In the genomic region with DNA sequence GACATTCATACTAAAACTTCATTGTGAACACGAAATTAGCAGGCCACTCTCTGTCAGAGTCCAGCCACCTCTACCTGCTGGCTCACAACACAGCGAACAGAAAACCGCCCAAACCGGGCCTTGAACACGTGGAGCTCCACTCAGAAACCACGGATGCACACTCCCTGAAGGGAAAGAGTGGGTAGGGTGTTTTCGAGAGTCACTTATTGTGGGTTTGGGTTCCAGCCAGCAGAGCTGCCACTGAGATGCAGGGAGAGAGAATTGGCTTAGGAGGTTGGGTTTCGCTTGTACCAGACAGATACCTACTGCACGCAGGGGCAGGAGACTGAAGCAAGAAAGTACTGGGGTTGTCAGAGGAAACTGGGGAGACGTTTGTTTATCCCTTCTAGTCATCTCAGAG, we compare ENCODE assay signal across 14 mouse cellular contexts. TPM values are rescaled to one million over a fixed set of nuclear protein-coding genes. Genes with fewer than 3 reads are reported as not detected.
DNase-seq lines count a peak whose midpoint lies in the region; ATAC-seq and TF ChIP-seq lines count a peak whose summit lies in the region.
"Had no signal": no experiment of that assay in that cellular context is flagged by ENCODE, and none has a peak within 500 bp of the region (broad histone marks: within the 10 kb centered on the region; RNA-seq: fewer than 3 reads in every experiment).

No protein-coding gene starts in this region.

- TF ChIP-seq POLR2A in liver, adult 2 months (IDR thresholded peaks at IDR 0.05; ENCODE audit: extremely low read depth, insufficient read depth, low read length), result no peak

- H3K27me3 ChIP-seq in heart, embryonic 14.5 days (ENCODE audit: control insufficient read depth, insufficient read depth, low read length), result no peaks in the 10 kb centered on the region
- no peaks in the 10 kb centered on the region for H3K27me3 ChIP-seq in liver, adult 2 months (ENCODE audit: control insufficient read depth, insufficient read depth, low read length)
- 0 out of 2 replicates have a peak, but pooled peaks cover 8% of the 10 kb centered on the region for H3K27me3 ChIP-seq in liver, embryonic 12.5 days (replicated peaks)
- H3K27me3 ChIP-seq in embryonic facial prominence, embryonic 13.5 days, result no peaks in the 10 kb centered on the region
- no peaks in the 10 kb centered on the region for H3K27me3 ChIP-seq in midbrain, embryonic 11.5 days (ENCODE audit: control insufficient read depth, insufficient read depth, low read length)
- H3K27me3 ChIP-seq: forebrain, embryonic 12.5 days; Patski had no signal

- no peak for ATAC-seq in heart, embryonic 14.5 days (ENCODE audit: insufficient number of reproducible peaks, insufficient read depth, low FRiP score, low read depth)
- ATAC-seq in liver, embryonic 12.5 days, result no peak
- no peak for ATAC-seq in embryonic facial prominence, embryonic 13.5 days (ENCODE audit: insufficient number of reproducible peaks, insufficient read depth, low FRiP score, low TSS enrichment, low read depth)
- no peak for ATAC-seq in midbrain, embryonic 11.5 days (ENCODE audit: low FRiP score)

- peak overlapping the region; percentile 17; the same call in 1 of the 2 replicates for H3K9ac ChIP-seq in heart, embryonic 14.5 days (ENCODE audit: low read length)
- H3K9ac ChIP-seq in liver, adult 2 months (ENCODE audit: low read depth, low read length), result no peak overlapping the region; the same call in 1 of the 2 replicates
- H3K9ac ChIP-seq in liver, embryonic 12.5 days, result no peak overlapping the region
- no peak overlapping the region for H3K9ac ChIP-seq in embryonic facial prominence, embryonic 13.5 days
- H3K9ac ChIP-seq in midbrain, embryonic 11.5 days (ENCODE audit: low read length), result no peak overlapping the region
- H3K9ac ChIP-seq: forebrain, embryonic 12.5 days had no signal

- peaks cover 15% of the 10 kb centered on the region for H3K36me3 ChIP-seq in heart, embryonic 14.5 days (ENCODE audit: control insufficient read depth, insufficient read depth, low read length)
- no peaks in the 10 kb centered on the region for H3K36me3 ChIP-seq in liver, adult 2 months (ENCODE audit: control insufficient read depth, insufficient read depth, low read length)
- H3K36me3 ChIP-seq in liver, embryonic 12.5 days, result peaks cover 6% of the 10 kb centered on the region; the same call in 1 of the 2 replicates
- H3K36me3 ChIP-seq in embryonic facial prominence, embryonic 13.5 days, result peaks cover 4% of the 10 kb centered on the region; the same call in 1 of the 2 replicates
- no peaks in the 10 kb centered on the region for H3K36me3 ChIP-seq in midbrain, embryonic 11.5 days (ENCODE audit: control insufficient read depth, insufficient read depth, low read length)
- H3K36me3 ChIP-seq: forebrain, embryonic 12.5 days had no signal

- peaks cover 16% of the 10 kb centered on the region; the same call in 1 of the 2 replicates for H3K79me2 ChIP-seq in liver, adult 2 months (ENCODE audit: control insufficient read depth, insufficient read depth, low read length)

- H3K4me1 ChIP-seq in heart, embryonic 14.5 days (ENCODE audit: control insufficient read depth in 2 of 2, insufficient read depth in 2 of 2, low read length in 2 of 2), result peaks cover 76 to 97% of the 10 kb centered on the region in 2 experiments
- peaks cover 12% of the 10 kb centered on the region for H3K4me1 ChIP-seq in liver, adult 2 months (ENCODE audit: control insufficient read depth, insufficient read depth, low read length)
- peaks cover 54% of the 10 kb centered on the region for H3K4me1 ChIP-seq in liver, embryonic 12.5 days
- H3K4me1 ChIP-seq in embryonic facial prominence, embryonic 13.5 days, result peaks cover 93% of the 10 kb centered on the region
- peaks cover 9% of the 10 kb centered on the region for H3K4me1 ChIP-seq in midbrain, embryonic 11.5 days (ENCODE audit: control insufficient read depth, insufficient read depth, low read length)

- H3K27ac ChIP-seq in heart, embryonic 14.5 days (replicated peaks in 1 of 2; ENCODE audit: control insufficient read depth in 1 of 2, insufficient read depth in 1 of 2, low read depth in 2 of 2, low read length in 2 of 2), result peak overlapping the region; percentile 65 to 96
- H3K27ac ChIP-seq in liver, adult 2 months (replicated peaks; ENCODE audit: insufficient read depth, low read depth, low read length), result peak overlapping the region; percentile 63
- no peak overlapping the region for H3K27ac ChIP-seq in liver, embryonic 12.5 days
- H3K27ac ChIP-seq in embryonic facial prominence, embryonic 13.5 days, result peak overlapping the region; percentile 76
- H3K27ac ChIP-seq in midbrain, embryonic 11.5 days (ENCODE audit: low read depth, low read length), result no peak overlapping the region
- H3K27ac ChIP-seq: hindbrain, postnatal 0 days had no signal

- H3K4me2 ChIP-seq in heart, embryonic 14.5 days (ENCODE audit: low read length), result peak overlapping the region; percentile 49
- no peak overlapping the region for H3K4me2 ChIP-seq in liver, embryonic 12.5 days
- H3K4me2 ChIP-seq in embryonic facial prominence, embryonic 13.5 days, result no peak overlapping the region
- H3K4me2 ChIP-seq in midbrain, embryonic 11.5 days, result no peak overlapping the region
- H3K4me2 ChIP-seq: forebrain, embryonic 12.5 days had no signal

- 67% methylated on average over 10 of the region's 10 CpGs for WGBS in heart, embryonic 14.5 days
- 76% methylated on average over 10 of the region's 10 CpGs for WGBS in liver, adult 2 months
- WGBS in liver, embryonic 12.5 days (ENCODE audit: insufficient replicate concordance), result 72% methylated on average over 10 of the region's 10 CpGs
- 60% methylated on average over 10 of the region's 10 CpGs for WGBS in embryonic facial prominence, embryonic 13.5 days
- 88% methylated on average over 10 of the region's 10 CpGs for WGBS in midbrain, embryonic 11.5 days

- no peak overlapping the region for H3K4me3 ChIP-seq in heart, embryonic 14.5 days (ENCODE audit: control insufficient read depth in 1 of 2, insufficient read depth in 1 of 2, low read depth in 1 of 2, low read length in 2 of 2)
- no peak overlapping the region for H3K4me3 ChIP-seq in liver, adult 2 months (ENCODE audit: insufficient read depth, low read depth, low read length)
- no peak overlapping the region for H3K4me3 ChIP-seq in liver, embryonic 12.5 days
- no peak overlapping the region for H3K4me3 ChIP-seq in embryonic facial prominence, embryonic 13.5 days
- no peak overlapping the region for H3K4me3 ChIP-seq in midbrain, embryonic 11.5 days (ENCODE audit: low read depth, low read length)
- H3K4me3 ChIP-seq: forebrain, embryonic 12.5 days had no signal

- H3K9me3 ChIP-seq in heart, embryonic 14.5 days (ENCODE audit: control insufficient read depth, low read length), result no peaks in the 10 kb centered on the region
- no peaks in the 10 kb centered on the region for H3K9me3 ChIP-seq in liver, embryonic 12.5 days (replicated peaks)
- no peaks in the 10 kb centered on the region for H3K9me3 ChIP-seq in embryonic facial prominence, embryonic 13.5 days
- H3K9me3 ChIP-seq in midbrain, embryonic 11.5 days (ENCODE audit: control insufficient read depth, low read length), result no peaks in the 10 kb centered on the region
- H3K9me3 ChIP-seq: forebrain, embryonic 12.5 days had no signal

- TF ChIP-seq CTCF in liver, adult 2 months (IDR thresholded peaks at IDR 0.05; ENCODE audit: low read depth, low read length), result no peak

- DNase-seq in heart, adult 11 months, result no peak
- DNase-seq in liver, adult 2 months (ENCODE audit: extremely low read depth, low read depth, low spot score), result no peak
- peak; percentile 61 for DNase-seq in lung, postnatal 36 days
- DNase-seq in midbrain, embryonic 11.5 days (ENCODE audit: low spot score, missing footprints), result no peak
- DNase-seq in cerebellum, postnatal 25 days, result no peak
- DNase-seq: adrenal gland, adult 8-10 months; left cerebral cortex, postnatal 4 days; right cerebral cortex, postnatal 25 days had no signal

RNA-seq across cellular contexts. Expression of a gene that starts 52.4 kb away (rescaled TPM):
- 18.7 and 30.8 TPM in 2 replicates for polyA plus RNA-seq in heart, embryonic 14.5 days (2014; fragmentation: Nextera tagmentation; extraction: Ambion mirVana)
- 4.1 and 6.0 TPM in 2 replicates for total RNA-seq in liver, adult 2 months (2014; rRNA removed)
- 11.4 and 12.6 TPM in 2 replicates for polyA plus RNA-seq in liver, adult 2 months (2012; rRNA removed)
- 11.7 and 12.9 TPM in 2 replicates for polyA plus RNA-seq in liver, embryonic 12.5 days (2016; fragmentation: Nextera tagmentation; extraction: Ambion mirVana)
- polyA plus RNA-seq in embryonic facial prominence, embryonic 13.5 days (2015; fragmentation: Nextera tagmentation; extraction: Ambion mirVana), result 16.7 and 17.4 TPM in 2 replicates
- polyA plus RNA-seq in midbrain, embryonic 11.5 days (2014; fragmentation: Nextera tagmentation; extraction: Ambion mirVana), result 3.9 and 4.0 TPM in 2 replicates

Comparison
In these comparisons a context has a peak if more than half of its experiments do, and no peak if none do; other contexts are left out.
1. H3K27ac ChIP-seq: peak in heart, embryonic 14.5 days (2 of 2), liver, adult 2 months (single experiment) and embryonic facial prominence, embryonic 13.5 days (single experiment); none in liver, embryonic 12.5 days (single experiment) and midbrain, embryonic 11.5 days (single experiment).